Mouse (Mus musculus) myocyte (in vitro differentiated cells): ENCODE measurements at regions not wholly inside any gene's neighbourhood (a gene's known extent, or its start where the extent isn't known, plus 50 kb on each side); places are given as distances from the start of the nearest gene placed in this dataset.

ENCODE experiments used
- MAX ChIP-seq: IDR thresholded peaks from one replicate; pipeline ENCODE4 v1.6.1; 2011; ENCODE audit warnings: low read depth, mild to moderate bottlenecking, control low read depth
- MYOD1 ChIP-seq, 3 experiments: IDR thresholded peaks; one replicate each; pipeline ENCODE4 v1.6.1; 2011; ENCODE audit warnings: control low read depth in 2 of 3, low read depth in 2 of 3, mild to moderate bottlenecking in 2 of 3, moderate library complexity in 1 of 3; ENCODE audit not compliant: insufficient read length in 2 of 3, control insufficient read depth in 1 of 3
- POLR2A ChIP-seq: IDR thresholded peaks from one replicate; pipeline ENCODE4 v1.6.1; 2011; ENCODE audit warnings: low read depth, mild to moderate bottlenecking, control low read depth, moderate library complexity; ENCODE audit not compliant: insufficient read length
- REST ChIP-seq: IDR thresholded peaks from one replicate; pipeline ENCODE4 v1.6.1; 2011; ENCODE audit warnings: mild to moderate bottlenecking, control low read depth, moderate library complexity; ENCODE audit not compliant: insufficient read depth, insufficient read length
- TCF12 ChIP-seq: IDR thresholded peaks from one replicate; pipeline ENCODE4 v1.6.1; 2011; ENCODE audit warnings: mild to moderate bottlenecking, control low read depth; ENCODE audit not compliant: poor library complexity, insufficient read depth, severe bottlenecking
- USF1 ChIP-seq: IDR thresholded peaks from one replicate; pipeline ENCODE4 v1.6.1; 2011; ENCODE audit warnings: low read depth, mild to moderate bottlenecking, control low read depth, moderate library complexity

DNA sequence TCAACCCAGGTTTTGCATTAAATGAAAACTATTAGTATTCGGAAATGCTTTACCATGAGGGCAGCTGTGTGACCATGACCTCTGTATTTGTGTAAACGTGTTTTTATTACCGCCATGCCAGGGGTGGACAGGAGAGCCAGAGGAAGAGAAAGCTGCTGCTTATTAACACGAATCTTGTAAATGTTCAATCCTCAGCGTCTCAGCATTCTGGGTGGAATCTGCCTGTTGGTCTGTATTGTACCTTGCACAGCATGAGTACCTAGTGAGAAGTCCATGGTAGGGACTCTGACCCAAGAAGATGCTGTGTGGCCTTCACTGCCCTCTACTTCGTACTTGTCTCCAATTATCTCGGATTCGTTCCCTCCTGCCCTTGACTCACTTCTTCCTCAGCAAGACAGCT is 378.6 kb upstream of the Zfp703 start:
- no peak for TF ChIP-seq REST
- no peak for TF ChIP-seq POLR2A
- TF ChIP-seq USF1, result no peak
- TF ChIP-seq TCF12, result no peak
- TF ChIP-seq MAX, result no peak
- TF ChIP-seq MYOD1 (IDR thresholded peaks at IDR 0.05; ENCODE audit: control insufficient read depth in 1 of 3, insufficient read length in 2 of 3, low read depth in 2 of 3), result no peak
